Mouse (Mus musculus) urinary bladder, postnatal 14 days (tissue): Measurements from ENCODE around the gene Gm14085.

Source experiments
- DNase-seq: peaks from one replicate; pipeline ENCODE4 v3.0.0; 2021; ENCODE audit warnings: low spot score

Gene Gm14085

DNA sequence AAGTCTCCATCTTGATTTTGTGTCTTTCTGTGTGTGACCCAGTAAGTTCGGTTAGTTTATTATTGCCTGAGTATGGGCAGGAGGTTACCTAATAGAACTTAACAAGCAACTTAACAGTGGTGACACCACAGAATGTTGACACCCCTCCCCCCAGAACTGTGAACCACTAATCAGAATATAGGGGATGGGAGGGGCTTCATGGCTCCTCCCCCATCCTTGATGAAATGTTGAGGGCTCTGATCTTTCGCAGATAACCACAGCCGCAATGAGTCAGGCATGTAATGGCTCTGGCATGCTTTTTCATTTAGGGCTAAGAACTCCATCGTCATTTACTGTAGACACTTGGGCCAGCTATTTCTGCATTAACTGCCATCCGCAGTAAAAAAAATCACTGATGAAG is 76.5 kb downstream of the Gm14085 start:
- no peak for DNase-seq

DNA sequence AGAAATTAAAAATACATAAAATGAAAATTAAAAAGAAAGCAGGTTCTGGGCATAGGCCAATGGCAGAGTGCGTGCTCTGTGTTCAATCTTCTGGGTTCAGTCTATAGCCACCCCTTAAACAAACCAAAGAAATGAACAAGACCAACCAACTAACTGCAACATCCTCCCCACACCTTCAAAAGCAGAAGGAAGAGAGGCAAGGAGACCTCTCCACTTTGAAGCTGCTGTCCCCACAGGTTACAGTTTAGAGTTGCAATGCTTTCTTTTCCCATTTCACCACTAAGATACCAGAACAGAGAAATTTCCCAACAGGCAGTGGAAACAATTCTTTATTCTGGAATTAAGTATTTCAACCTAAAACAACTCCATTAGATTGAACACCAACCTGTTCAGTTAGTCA is 77.5 kb downstream of the Gm14085 start:
- DNase-seq: no peak

DNA sequence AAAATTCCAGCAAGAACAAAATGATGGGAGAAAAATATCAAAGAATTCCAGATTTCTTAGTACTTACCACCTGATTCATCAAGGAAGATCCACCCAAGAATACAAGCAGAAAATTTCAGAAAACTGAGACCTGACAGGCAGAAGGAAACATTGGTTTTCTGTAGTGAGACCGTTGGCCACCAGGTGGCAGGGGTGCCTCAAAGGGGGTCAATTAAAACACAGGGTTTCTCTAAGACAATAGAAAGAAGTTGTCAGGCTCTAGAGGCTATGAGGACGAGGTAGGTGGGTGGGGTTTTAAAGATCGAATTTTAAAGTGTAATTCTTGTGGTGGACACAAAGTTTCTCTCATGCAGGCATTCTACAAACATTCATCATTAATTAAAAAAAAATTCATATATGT is 84.7 kb downstream of the Gm14085 start:
- DNase-seq: peak; percentile 64

DNA sequence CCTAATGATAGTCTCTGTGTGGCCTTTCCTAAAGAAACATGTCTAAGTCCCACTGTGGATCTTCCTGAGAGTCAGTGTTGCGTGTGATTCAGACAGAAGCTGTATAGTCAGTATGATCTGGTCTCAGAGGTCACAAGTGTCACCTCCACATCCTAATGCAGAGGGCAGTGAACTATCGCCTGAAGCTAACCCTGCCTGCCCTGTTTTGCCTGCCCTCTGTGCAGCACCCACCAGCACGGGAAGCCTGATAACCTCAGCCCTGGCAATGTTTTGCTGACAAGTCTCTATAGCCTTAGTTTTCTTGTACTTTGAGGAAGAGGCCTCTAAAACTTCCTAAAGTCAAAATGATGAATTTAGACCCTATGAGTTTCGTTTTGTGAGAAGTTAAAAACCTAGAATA is 85.7 kb downstream of the Gm14085 start:
- DNase-seq: no peak

DNA sequence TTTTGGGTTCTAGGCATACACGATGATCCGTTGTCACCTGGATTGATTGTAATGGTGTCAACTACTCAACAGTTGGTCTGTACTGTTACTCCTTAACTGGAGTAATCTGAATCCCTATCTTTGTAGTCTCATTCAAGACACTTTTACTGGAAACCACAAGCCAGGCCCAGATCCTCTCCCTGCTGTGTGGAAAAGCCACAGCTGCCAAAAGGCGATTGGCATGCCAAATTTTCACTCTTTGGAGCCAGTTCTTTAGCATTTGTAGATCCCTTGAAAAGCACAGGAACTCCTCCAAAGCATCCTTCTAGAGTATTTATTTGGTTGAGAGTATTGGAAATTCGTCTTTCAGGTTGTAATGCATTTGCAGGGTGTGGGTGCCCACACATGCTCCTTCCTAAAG is 86.6 kb downstream of the Gm14085 start:
- DNase-seq: no peak

DNA sequence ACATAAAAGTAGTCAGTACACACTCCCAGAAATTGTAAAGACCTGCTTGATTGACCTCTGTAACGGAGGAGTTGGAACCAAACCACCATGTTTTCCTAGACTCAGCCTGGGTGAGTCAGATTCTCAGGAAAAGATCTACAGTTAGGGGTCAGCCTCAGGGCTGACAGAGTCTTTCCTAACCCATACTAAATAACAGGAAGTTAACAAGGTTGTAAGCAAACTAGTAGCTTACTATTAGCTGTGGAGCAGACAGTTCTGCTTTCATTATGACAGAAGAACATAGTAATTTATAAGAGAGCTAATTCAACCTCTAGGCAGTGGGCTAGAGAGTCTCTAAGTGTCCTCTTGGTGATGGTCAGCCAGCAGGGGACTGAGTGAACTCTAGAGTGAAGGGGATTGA is 87.7 kb downstream of the Gm14085 start:
- DNase-seq: no peak

DNA sequence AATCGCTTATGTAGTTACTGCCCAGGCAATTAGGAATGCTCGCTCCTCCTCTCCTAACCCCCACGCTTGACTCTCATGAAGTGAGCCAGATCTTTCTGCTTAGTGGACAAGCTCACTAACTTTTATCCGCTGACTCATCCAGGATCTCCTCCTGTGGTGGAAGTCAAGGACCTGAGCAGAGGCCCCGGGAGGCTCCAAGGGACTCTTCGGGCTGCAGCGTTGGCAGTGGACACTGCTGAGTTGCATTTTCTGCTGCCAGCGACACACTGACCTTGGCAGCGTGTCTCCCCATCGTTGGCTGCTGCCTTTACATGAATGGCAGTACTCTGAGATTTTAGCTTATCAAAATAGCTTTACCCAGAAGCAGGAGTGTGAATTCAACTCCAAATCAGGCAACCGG is 90.7 kb downstream of the Gm14085 start:
- DNase-seq: peak; percentile 8

DNA sequence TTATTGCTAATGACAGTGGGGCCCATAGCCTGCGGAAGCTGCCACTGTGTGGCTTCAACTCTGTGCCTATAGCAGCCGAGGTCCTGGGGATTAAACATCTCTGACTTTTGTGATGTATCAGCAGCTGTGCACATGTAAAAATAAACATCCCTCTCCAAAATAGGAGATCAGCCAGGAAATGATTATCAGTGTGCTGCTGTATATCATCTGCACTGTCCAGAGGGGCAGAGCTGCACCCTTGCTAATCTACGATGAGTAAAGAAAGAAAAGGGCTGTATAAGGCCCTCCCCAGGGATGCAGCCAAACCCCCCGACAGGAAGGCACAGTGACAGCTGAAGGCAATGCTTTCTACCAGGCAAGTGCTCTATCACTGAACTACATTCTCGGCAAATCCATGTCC is 91.6 kb downstream of the Gm14085 start:
- no peak for DNase-seq

DNA sequence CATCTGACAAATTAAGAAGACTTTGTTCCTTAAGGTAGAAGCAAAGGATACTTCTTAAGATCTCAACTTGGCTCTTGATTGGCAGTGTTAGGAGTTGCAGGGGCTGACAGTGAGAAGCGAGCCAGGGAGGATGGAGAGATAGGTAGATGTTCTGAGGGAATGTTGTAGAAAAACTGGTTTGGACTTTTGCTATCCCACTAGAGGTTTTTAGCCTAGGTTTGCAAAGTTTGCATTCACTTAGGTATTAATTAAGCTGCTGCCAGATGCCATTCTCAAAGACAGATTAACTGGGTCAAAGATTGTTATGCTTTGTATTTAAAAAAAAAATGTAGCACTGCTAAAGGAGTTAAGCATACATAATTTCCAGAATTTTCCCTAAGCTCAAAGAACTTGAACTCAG is 92.6 kb downstream of the Gm14085 start:
- DNase-seq: no peak
